Mouse (Mus musculus) liver, embryonic 13.5 days (tissue): ENCODE measurements at regions not wholly inside any gene's neighbourhood (a gene's known extent, or its start where the extent isn't known, plus 50 kb on each side); places are given as distances from the start of the nearest gene placed in this dataset.

Experiments
- ATAC-seq: fragments of 200-750 bp; cut with Nextera tagmentation; 2 replicates; pipeline ENCODE4 v1.8.0; 2017; ENCODE audit warnings: low read depth, mild to moderate bottlenecking, moderate number of reproducible peaks, moderate library complexity
- DNase-seq: peaks from one replicate; pipeline ENCODE4 v3.0.0; 2022
- H3K27ac ChIP-seq: fragments of 300-500 bp; sonication (generic); 2 replicates; pipeline ENCODE4 v1.5.1; 2015; ENCODE audit warnings: moderate library complexity, mild to moderate bottlenecking, inconsistent platforms
- H3K27me3 ChIP-seq: fragments of 300-500 bp; sonication (generic); 2 replicates; pipeline ENCODE4 v1.6.1; 2015; ENCODE audit warnings: mild to moderate bottlenecking, inconsistent platforms
- H3K36me3 ChIP-seq: fragments of 300-500 bp; sonication (generic); 2 replicates; pipeline ENCODE4 v1.6.1; 2015; ENCODE audit warnings: mild to moderate bottlenecking, inconsistent platforms
- H3K4me1 ChIP-seq: fragments of 300-500 bp; sonication (generic); replicated peaks from 2 replicates; pipeline ENCODE4 v1.6.1; 2015; ENCODE audit warnings: inconsistent platforms
- H3K4me2 ChIP-seq: fragments of 300-500 bp; sonication (generic); 2 replicates; pipeline ENCODE4 v1.6.1; 2015; ENCODE audit warnings: inconsistent platforms, mild to moderate bottlenecking, moderate library complexity
- H3K4me3 ChIP-seq: fragments of 300-500 bp; sonication (generic); replicated peaks from 2 replicates; pipeline ENCODE4 v1.5.1; 2015; ENCODE audit warnings: mild to moderate bottlenecking, inconsistent platforms
- H3K9ac ChIP-seq: fragments of 300-500 bp; sonication (generic); 2 replicates; pipeline ENCODE4 v1.6.1; 2015; ENCODE audit warnings: mild to moderate bottlenecking, inconsistent platforms
- H3K9me3 ChIP-seq: fragments of 300-500 bp; sonication (generic); replicated peaks from 2 replicates; pipeline ENCODE4 v1.6.1; 2016; ENCODE audit warnings: inconsistent platforms
- WGBS: fragments of 180-500 bp; shearing (Covaris S2); methylation state at CpG from one replicate; pipeline ENCODE4 v1.1.7; 2015; ENCODE audit not compliant: insufficient replicate concordance; 5-methylcytosine and 5-hydroxymethylcytosine counted together

GRCm38 (mm10) chr1:83631394-83631793 is 223.4 kb upstream of the Sphkap start:
- Histone ChIP-seq H3K36me3 (no peaks in the 10 kb centered on the region), H3K4me2 (no peak overlapping the region), H3K27me3 (no peaks in the 10 kb centered on the region), H3K9ac (no peak overlapping the region), H3K27ac (no peak overlapping the region), H3K4me1 (no peaks in the 10 kb centered on the region), H3K9me3 (no peaks in the 10 kb centered on the region), H3K4me3 (no peak overlapping the region)
- DNase-seq (no peak), ATAC-seq (no peak)
- 65% methylated on average over 7 of the region's 7 CpGs for WGBS

DNA sequence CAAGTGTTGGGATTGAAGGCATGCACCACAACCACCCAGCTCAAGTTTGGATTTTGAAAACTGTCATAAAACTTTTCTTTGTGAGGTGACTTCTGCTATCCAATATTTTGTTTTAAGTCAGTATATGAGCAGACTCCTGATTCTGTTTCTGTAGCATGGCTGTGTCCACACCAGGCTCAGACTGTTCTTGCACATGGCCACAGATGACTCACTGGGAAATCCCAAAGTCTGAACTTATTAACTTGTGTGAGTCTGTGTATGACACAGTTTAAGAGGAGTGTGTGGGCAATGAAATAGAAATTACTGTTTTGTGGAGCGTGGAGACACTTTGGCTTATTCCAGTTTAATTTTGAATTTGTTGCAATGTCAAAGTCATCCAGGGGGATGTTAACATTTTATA is 179.3 kb upstream of the Sphkap start:
- ATAC-seq (no peak), DNase-seq (no peak)
- H3K27ac ChIP-seq: no peak overlapping the region
- H3K4me3 ChIP-seq: no peak overlapping the region
- H3K4me2 ChIP-seq: no peak overlapping the region
- no peak overlapping the region for H3K9ac ChIP-seq
- no peaks in the 10 kb centered on the region for H3K9me3 ChIP-seq
- no peaks in the 10 kb centered on the region for H3K27me3 ChIP-seq
- no peaks in the 10 kb centered on the region for H3K36me3 ChIP-seq
- WGBS: 62% methylated on average over 1 of the region's 1 CpGs
- H3K4me1 ChIP-seq: no peaks in the 10 kb centered on the region

GRCm38 (mm10) chr1:83583041-83583440 is 175.0 kb upstream of the Sphkap start:
- ATAC-seq (no peak), DNase-seq (no peak)
- no peaks in the 10 kb centered on the region for H3K4me1 ChIP-seq
- no peaks in the 10 kb centered on the region for H3K27me3 ChIP-seq
- 50% methylated on average over 4 of the region's 4 CpGs for WGBS
- H3K9ac ChIP-seq: no peak overlapping the region
- no peak overlapping the region for H3K27ac ChIP-seq
- no peaks in the 10 kb centered on the region for H3K36me3 ChIP-seq
- no peak overlapping the region for H3K4me3 ChIP-seq
- no peaks in the 10 kb centered on the region for H3K9me3 ChIP-seq
- no peak overlapping the region for H3K4me2 ChIP-seq

DNA sequence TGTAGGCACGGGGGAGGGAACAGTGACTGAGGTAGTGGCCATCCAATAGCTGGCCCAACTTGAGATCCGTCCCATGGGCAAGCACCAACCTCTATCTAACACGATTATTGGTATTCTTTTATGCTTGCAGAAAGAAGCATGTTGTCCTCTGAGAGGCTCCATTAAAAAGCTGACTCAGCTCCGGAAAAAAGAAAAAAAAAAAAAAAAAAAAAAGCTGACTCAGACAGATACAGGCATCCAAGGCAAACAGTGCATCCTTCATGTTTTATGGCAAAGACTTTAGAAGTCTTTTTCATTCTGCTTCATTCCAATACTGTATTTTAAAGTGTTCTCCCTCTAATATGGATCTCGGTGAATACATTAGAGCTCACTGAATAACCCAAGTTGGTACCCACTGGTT is 162.0 kb upstream of the Sphkap start:
- Histone ChIP-seq H3K9me3 (no peaks in the 10 kb centered on the region), H3K9ac (no peak overlapping the region), H3K27me3 (no peaks in the 10 kb centered on the region), H3K27ac (no peak overlapping the region), H3K4me2 (no peak overlapping the region), H3K4me1 (no peaks in the 10 kb centered on the region), H3K4me3 (no peak overlapping the region), H3K36me3 (no peaks in the 10 kb centered on the region)
- ATAC-seq (no peak), DNase-seq (no peak)
- WGBS: 53% methylated on average over 5 of the region's 5 CpGs

DNA sequence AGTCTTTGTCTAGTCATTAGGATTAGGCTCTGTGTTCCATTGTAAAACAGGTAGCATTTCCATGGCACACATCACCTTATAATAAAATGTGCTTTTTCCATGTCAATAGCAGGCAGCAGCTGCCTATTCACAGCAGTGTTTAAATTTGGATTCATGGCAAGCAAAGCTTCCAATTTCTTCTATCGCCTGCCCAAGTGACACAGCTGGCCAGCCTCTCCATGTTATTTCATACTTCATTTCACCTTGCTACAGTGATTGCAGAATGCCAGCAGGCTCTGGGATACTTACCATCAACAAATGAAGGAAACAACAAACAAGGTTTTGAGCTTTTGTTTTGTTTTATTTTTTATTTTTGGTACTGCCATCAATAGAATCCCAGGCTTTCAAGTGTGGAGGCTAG is 160.7 kb upstream of the Sphkap start:
- no peaks in the 10 kb centered on the region for H3K36me3 ChIP-seq
- H3K9ac ChIP-seq: no peak overlapping the region
- DNase-seq (no peak), ATAC-seq (no peak)
- H3K27me3 ChIP-seq: no peaks in the 10 kb centered on the region
- H3K4me2 ChIP-seq: no peak overlapping the region
- H3K27ac ChIP-seq: no peak overlapping the region
- H3K9me3 ChIP-seq: no peaks in the 10 kb centered on the region
- WGBS: 66% methylated on average over 1 of the region's 1 CpGs
- H3K4me3 ChIP-seq: no peak overlapping the region
- H3K4me1 ChIP-seq: no peaks in the 10 kb centered on the region

GRCm38 (mm10) chr1:83551617-83552016 is 143.6 kb upstream of the Sphkap start:
- ATAC-seq (no peak), DNase-seq (no peak)
- H3K9me3 ChIP-seq: no peaks in the 10 kb centered on the region

DNA sequence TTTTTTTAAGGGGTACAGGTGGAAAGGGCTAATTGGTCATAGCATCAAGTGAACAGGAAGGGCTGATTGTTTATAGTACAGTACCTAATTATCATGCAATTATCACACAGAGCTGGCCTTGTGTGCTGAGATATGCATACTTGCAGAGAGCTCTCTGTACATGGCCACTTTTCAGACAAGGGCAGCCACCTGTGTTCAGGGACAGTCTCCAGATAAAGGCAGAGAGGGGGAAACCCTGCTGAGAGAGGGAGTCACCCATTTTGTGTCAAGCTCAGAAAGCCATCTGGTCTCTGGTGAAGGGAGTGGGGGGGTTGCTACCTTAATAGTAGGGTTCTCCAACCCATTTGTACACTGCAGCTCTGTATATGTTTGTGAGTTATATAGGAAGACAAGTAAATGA is 127.5 kb upstream of the Sphkap start:
- Histone ChIP-seq H3K36me3 (no peaks in the 10 kb centered on the region), H3K27me3 (no peaks in the 10 kb centered on the region), H3K4me3 (no peak overlapping the region), H3K4me1 (no peaks in the 10 kb centered on the region), H3K9me3 (no peaks in the 10 kb centered on the region), H3K27ac (no peak overlapping the region), H3K9ac (no peak overlapping the region), H3K4me2 (no peak overlapping the region)
- no peak for DNase-seq
- no peak for ATAC-seq

More at GRCm38 (mm10) chr1:83551617-83552016, 143.6 kb upstream of the Sphkap start:
- Histone ChIP-seq H3K27ac (no peak overlapping the region), H3K4me1 (no peaks in the 10 kb centered on the region), H3K9ac (no peak overlapping the region), H3K4me3 (no peak overlapping the region), H3K36me3 (no peaks in the 10 kb centered on the region), H3K27me3 (no peaks in the 10 kb centered on the region), H3K4me2 (no peak overlapping the region)

GRCm38 (mm10) chr1:83527803-83528202 is 119.8 kb upstream of the Sphkap start:
- H3K9me3 ChIP-seq: no peaks in the 10 kb centered on the region
- H3K4me1 ChIP-seq: no peaks in the 10 kb centered on the region
- no peak overlapping the region for H3K4me2 ChIP-seq
- H3K27ac ChIP-seq: no peak overlapping the region
- no peak overlapping the region for H3K4me3 ChIP-seq
- ATAC-seq (no peak), DNase-seq (no peak)
- H3K9ac ChIP-seq: no peak overlapping the region
- no peaks in the 10 kb centered on the region for H3K27me3 ChIP-seq
- no peaks in the 10 kb centered on the region for H3K36me3 ChIP-seq
- WGBS: 27% methylated on average over 1 of the region's 1 CpGs

DNA sequence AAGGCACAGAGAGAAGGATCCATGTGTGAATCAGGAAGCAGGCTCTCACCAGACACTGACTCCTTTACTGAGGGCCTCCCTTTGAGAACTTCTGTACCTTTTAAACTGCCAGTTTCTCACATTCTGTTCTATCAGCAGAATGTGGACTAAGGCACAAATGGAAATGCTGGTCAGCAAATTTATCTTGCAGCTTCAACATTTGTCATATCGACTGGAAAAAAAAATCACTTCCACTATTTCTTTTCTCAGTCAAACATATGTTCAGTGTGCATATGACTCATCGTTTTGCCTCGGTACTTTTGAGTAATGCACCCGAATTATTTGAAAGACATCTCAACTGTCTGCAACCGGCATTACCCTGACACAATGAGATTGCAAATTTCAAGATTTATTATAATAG is 101.4 kb upstream of the Sphkap start:
- Histone ChIP-seq H3K4me1 (no peaks in the 10 kb centered on the region), H3K27ac (no peak overlapping the region), H3K27me3 (no peaks in the 10 kb centered on the region), H3K4me3 (no peak overlapping the region), H3K9me3 (no peaks in the 10 kb centered on the region), H3K36me3 (no peaks in the 10 kb centered on the region), H3K4me2 (no peak overlapping the region), H3K9ac (no peak overlapping the region)
- DNase-seq (no peak), ATAC-seq (no peak)
- 62% methylated on average over 5 of the region's 5 CpGs for WGBS

DNA sequence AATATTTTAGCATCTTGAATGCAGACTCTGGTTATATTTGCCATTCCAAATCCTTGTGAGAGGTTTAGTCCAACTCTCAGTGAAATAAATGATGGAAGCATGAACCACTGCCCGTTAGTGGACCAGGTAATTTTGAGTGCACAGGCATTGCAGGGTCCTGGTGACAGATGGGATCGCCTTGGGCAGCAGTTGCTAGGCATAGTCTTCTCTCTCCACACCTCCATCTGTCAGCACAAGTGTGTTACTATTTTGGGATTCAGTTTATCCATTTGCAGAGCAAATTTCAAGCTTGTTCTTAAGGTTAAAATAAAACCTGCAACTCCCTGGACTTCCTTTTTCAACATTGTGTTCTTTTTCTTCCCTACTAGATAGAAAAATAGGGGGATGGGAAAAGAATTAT is 97.4 kb upstream of the Sphkap start:
- H3K4me1 ChIP-seq: no peaks in the 10 kb centered on the region
- 47% methylated on average over 2 of the region's 2 CpGs for WGBS
- no peak overlapping the region for H3K4me2 ChIP-seq
- no peaks in the 10 kb centered on the region for H3K9me3 ChIP-seq
- H3K9ac ChIP-seq: no peak overlapping the region
- H3K4me3 ChIP-seq: no peak overlapping the region
- no peaks in the 10 kb centered on the region for H3K36me3 ChIP-seq
- ATAC-seq: no peak
- H3K27ac ChIP-seq: no peak overlapping the region
- no peaks in the 10 kb centered on the region for H3K27me3 ChIP-seq
- no peak for DNase-seq

DNA sequence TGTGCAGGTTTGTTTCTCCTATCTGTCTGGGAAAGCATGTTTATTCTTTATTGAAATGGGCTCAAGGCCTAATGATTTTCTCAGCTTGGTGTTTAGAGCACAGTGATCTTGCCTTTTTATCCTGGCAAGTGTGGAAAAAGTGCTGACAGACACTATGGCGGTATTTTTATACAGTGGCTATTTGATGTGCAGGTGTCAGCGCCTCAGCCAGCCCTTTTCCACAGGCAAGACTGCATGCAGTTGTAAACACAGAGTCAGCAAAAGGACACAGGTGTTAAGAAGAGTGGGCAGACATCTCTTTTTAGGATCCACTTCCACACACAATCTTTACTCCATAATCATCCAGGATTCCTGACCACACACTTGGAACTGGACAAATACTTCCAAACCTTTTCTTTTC is 88.9 kb upstream of the Sphkap start:
- WGBS: 60% methylated on average over 2 of the region's 2 CpGs
- H3K4me1 ChIP-seq: no peaks in the 10 kb centered on the region

GRCm38 (mm10) chr1:83496380-83496779 is 88.4 kb upstream of the Sphkap start:
- Histone ChIP-seq H3K4me2 (no peak overlapping the region), H3K4me1 (no peaks in the 10 kb centered on the region), H3K9me3 (no peaks in the 10 kb centered on the region), H3K27me3 (no peaks in the 10 kb centered on the region), H3K9ac (no peak overlapping the region), H3K36me3 (no peaks in the 10 kb centered on the region), H3K27ac (no peak overlapping the region), H3K4me3 (no peak overlapping the region)
- DNase-seq (no peak), ATAC-seq (no peak)
- WGBS: 31% methylated on average over 2 of the region's 2 CpGs

More for the DNA sequence above, 88.9 kb upstream of the Sphkap start:
- H3K9me3 ChIP-seq: no peaks in the 10 kb centered on the region
- no peak overlapping the region for H3K27ac ChIP-seq
- ATAC-seq (no peak), DNase-seq (no peak)
- H3K4me3 ChIP-seq: no peak overlapping the region
- H3K4me2 ChIP-seq: no peak overlapping the region
- H3K36me3 ChIP-seq: no peaks in the 10 kb centered on the region
- H3K9ac ChIP-seq: no peak overlapping the region
- H3K27me3 ChIP-seq: no peaks in the 10 kb centered on the region

GRCm38 (mm10) chr1:83495022-83495421 is 87.0 kb upstream of the Sphkap start:
- ATAC-seq (no peak), DNase-seq (no peak)
- no peak overlapping the region for H3K4me3 ChIP-seq
- no peaks in the 10 kb centered on the region for H3K27me3 ChIP-seq
- no peaks in the 10 kb centered on the region for H3K36me3 ChIP-seq
- H3K9me3 ChIP-seq: no peaks in the 10 kb centered on the region
- no peaks in the 10 kb centered on the region for H3K4me1 ChIP-seq
- H3K9ac ChIP-seq: no peak overlapping the region
- H3K27ac ChIP-seq: no peak overlapping the region
- WGBS: 54% methylated on average over 4 of the region's 4 CpGs
- no peak overlapping the region for H3K4me2 ChIP-seq
